Mouse (Mus musculus) myocyte (in vitro differentiated cells): ENCODE results near the gene AI464131. TPM values are rescaled to one million over a fixed set of nuclear protein-coding genes. Genes with fewer than 3 reads are reported as not detected.
A peak's percentile ranks its signal among the peaks of the same experiment; 100 is the strongest.

Experiments used
- H3K27me3 ChIP-seq: one replicate; pipeline ENCODE4 v1.6.1; 2011; ENCODE audit not compliant: control insufficient read depth, insufficient read depth, insufficient read length
- H3K36me3 ChIP-seq: one replicate; pipeline ENCODE4 v1.6.1; 2011; ENCODE audit not compliant: control insufficient read depth, insufficient read depth
- H3K4me2 ChIP-seq: one replicate; pipeline ENCODE4 v1.6.1; 2011; ENCODE audit warnings: low read depth, control low read depth
- H3K4me3 ChIP-seq: one replicate; pipeline ENCODE4 v1.5.1; 2011; ENCODE audit warnings: mild to moderate bottlenecking, control low read depth, moderate library complexity
- H3K79me2 ChIP-seq: one replicate; pipeline ENCODE4 v1.6.1; 2011; ENCODE audit not compliant: control insufficient read depth, insufficient read depth
- H3ac ChIP-seq: one replicate; pipeline ENCODE4 v1.6.1; 2011; ENCODE audit not compliant: control insufficient read depth, insufficient read length
- CEBPB ChIP-seq: IDR thresholded peaks from 2 replicates; pipeline ENCODE4 v1.6.1; 2011; ENCODE audit warnings: mild to moderate bottlenecking, moderate library complexity; ENCODE audit not compliant: poor library complexity, insufficient read depth, severe bottlenecking
- E2F4 ChIP-seq: IDR thresholded peaks from one replicate; pipeline ENCODE4 v1.6.1; 2011; ENCODE audit warnings: mild to moderate bottlenecking, control low read depth, moderate library complexity; ENCODE audit not compliant: insufficient read depth
- MAX ChIP-seq: IDR thresholded peaks from one replicate; pipeline ENCODE4 v1.6.1; 2011; ENCODE audit warnings: low read depth, mild to moderate bottlenecking, control low read depth
- MYOD1 ChIP-seq, 3 experiments: IDR thresholded peaks; one replicate each; pipeline ENCODE4 v1.6.1; 2011; ENCODE audit warnings: control low read depth in 2 of 3, low read depth in 2 of 3, mild to moderate bottlenecking in 2 of 3, moderate library complexity in 1 of 3; ENCODE audit not compliant: insufficient read length in 2 of 3, control insufficient read depth in 1 of 3
- MYOG ChIP-seq, 3 experiments: IDR thresholded peaks; one replicate each; pipeline ENCODE4 v1.6.1; 2011; ENCODE audit warnings: control low read depth in 2 of 3, low read depth in 2 of 3, mild to moderate bottlenecking in 2 of 3; ENCODE audit not compliant: insufficient read length in 2 of 3, control insufficient read depth in 1 of 3, insufficient read depth in 1 of 3
- POLR2A ChIP-seq: IDR thresholded peaks from one replicate; pipeline ENCODE4 v1.6.1; 2011; ENCODE audit warnings: low read depth, mild to moderate bottlenecking, control low read depth, moderate library complexity; ENCODE audit not compliant: insufficient read length
- POLR2AphosphoS2 ChIP-seq: IDR thresholded peaks from one replicate; pipeline ENCODE4 v1.6.1; 2011; ENCODE audit warnings: low read depth, control low read depth; ENCODE audit not compliant: insufficient read length
- REST ChIP-seq: IDR thresholded peaks from one replicate; pipeline ENCODE4 v1.6.1; 2011; ENCODE audit warnings: mild to moderate bottlenecking, control low read depth, moderate library complexity; ENCODE audit not compliant: insufficient read depth, insufficient read length
- SRF ChIP-seq: IDR thresholded peaks from one replicate; pipeline ENCODE4 v1.6.1; 2011; ENCODE audit warnings: low read depth; ENCODE audit not compliant: control insufficient read depth, insufficient read length
- TCF12 ChIP-seq: IDR thresholded peaks from one replicate; pipeline ENCODE4 v1.6.1; 2011; ENCODE audit warnings: mild to moderate bottlenecking, control low read depth; ENCODE audit not compliant: poor library complexity, insufficient read depth, severe bottlenecking
- TCF3 ChIP-seq: IDR thresholded peaks from one replicate; pipeline ENCODE4 v1.6.1; 2011; ENCODE audit warnings: low read depth, control low read depth; ENCODE audit not compliant: insufficient read length
- USF1 ChIP-seq: IDR thresholded peaks from one replicate; pipeline ENCODE4 v1.6.1; 2011; ENCODE audit warnings: low read depth, mild to moderate bottlenecking, control low read depth, moderate library complexity
- polyA plus RNA-seq: library from polyadenylated mRNA; unstranded; fragments of >200 nt; fragmentation: generic; extraction: Trizol; gene quantifications from one replicate; pipeline ENCODE4 v1.2.1, GENCODE M21; 2012; ENCODE audit warnings: missing spikeins

AI464131 gene
- polyA plus RNA-seq, result 33.9 TPM

DNA sequence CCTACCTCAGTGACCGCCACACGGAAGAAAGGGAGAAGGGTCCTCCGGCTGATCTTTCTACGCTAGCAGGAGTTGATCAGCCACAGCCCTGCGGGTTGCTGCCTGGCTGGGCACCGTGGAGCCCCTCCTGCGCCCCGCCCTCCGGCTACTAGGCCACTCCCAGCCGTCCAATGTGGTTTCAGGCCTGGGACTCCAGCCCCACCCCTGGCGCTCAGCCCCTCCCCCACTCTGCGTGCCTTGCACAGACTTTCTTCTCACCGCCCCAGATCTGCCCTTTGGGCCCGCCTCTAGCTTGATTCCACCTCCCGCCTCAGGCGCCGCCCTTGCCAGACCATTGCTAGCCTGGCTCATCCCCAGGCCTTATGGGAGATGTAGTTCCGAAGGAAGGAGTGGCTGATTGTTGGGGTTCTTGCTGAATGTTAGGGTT lies at the start of gene AI464131:
Gene AI464131 (minus strand): TSS at position 91 of the 427 bp plus-strand sequence.
- Histone ChIP-seq H3ac (no peak within 1 kb of the TSS), H3K4me3 (peak within 1 kb of the TSS; percentile 57), H3K4me2 (peak within 1 kb of the TSS; percentile 93), H3K79me2 (no peaks in the 10 kb centered on the region), H3K27me3 (no peaks in the 10 kb centered on the region), H3K36me3 (no peaks in the 10 kb centered on the region)
- TF ChIP-seq SRF (no peak), POLR2AphosphoS2 (peak; percentile 69), POLR2A (peak; percentile 72)

DNA sequence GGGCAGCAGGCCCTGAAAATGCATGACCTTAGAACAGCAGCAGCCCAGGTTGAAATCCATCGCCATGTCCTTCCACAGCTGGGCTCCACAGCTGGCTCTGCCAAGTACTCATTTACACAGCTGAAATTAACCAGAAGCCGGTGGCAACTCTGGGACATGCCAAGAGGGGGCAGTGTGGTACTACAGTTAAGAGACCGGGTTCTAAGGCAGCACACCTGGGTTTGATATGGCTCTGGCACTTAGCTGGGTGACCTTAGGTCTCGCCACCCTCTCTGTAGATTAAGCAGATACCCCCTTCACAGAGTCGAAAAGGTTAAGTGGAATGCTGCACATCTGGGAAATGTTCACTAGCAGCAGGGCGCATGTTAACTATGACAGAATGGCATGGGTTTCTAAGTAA lies 49.7 kb upstream of the AI464131 start:
- TF ChIP-seq POLR2AphosphoS2, result no peak
- H3ac ChIP-seq, result no peak overlapping the region
- H3K79me2 ChIP-seq, result no peaks in the 10 kb centered on the region
- no peaks in the 10 kb centered on the region for H3K36me3 ChIP-seq
- H3K4me3 ChIP-seq, result no peak overlapping the region
- H3K27me3 ChIP-seq, result no peaks in the 10 kb centered on the region
- H3K4me2 ChIP-seq, result no peak overlapping the region

DNA sequence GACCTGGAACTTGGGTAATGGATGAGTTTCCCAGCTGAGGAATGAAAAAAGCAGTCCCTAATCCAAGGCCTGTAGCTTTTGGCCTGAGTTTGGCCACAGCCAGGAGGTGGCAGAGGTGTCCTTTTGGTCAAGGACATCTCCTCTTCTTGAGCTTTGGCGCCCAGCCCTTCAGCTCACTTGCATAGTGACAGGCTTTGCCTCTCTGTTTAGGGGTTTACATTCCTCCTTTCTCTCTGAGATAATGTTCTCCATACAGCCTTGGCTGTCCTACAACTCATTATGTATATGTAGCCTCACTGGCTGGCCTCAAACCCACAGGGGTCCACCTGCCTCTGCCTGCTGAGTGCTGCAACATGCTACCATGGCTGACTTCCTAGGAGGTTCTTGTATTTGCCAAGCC lies 44.2 kb upstream of the AI464131 start:
- no peak overlapping the region for H3K4me3 ChIP-seq
- no peak overlapping the region for H3K4me2 ChIP-seq
- H3K36me3 ChIP-seq, result no peaks in the 10 kb centered on the region
- H3K27me3 ChIP-seq, result no peaks in the 10 kb centered on the region
- TF ChIP-seq REST (no peak), SRF (no peak), MAX (no peak), USF1 (no peak), TCF3 (no peak), MYOD1 (IDR thresholded peaks at IDR 0.05; ENCODE audit: control insufficient read depth in 1 of 3, insufficient read length in 2 of 3, low read depth in 2 of 3) (no peak), E2F4 (no peak), POLR2A (no peak), TCF12 (no peak), CEBPB (no peak), MYOG (IDR thresholded peaks at IDR 0.05; ENCODE audit: control insufficient read depth in 1 of 3, insufficient read depth in 1 of 3, insufficient read length in 2 of 3, low read depth in 2 of 3) (no peak), POLR2AphosphoS2 (no peak)
- no peaks in the 10 kb centered on the region for H3K79me2 ChIP-seq
- no peak overlapping the region for H3ac ChIP-seq

GRCm38 (mm10) chr4:41545985-41546384 lies 43.1 kb upstream of the AI464131 start:
- TF ChIP-seq USF1, result no peak
- TF ChIP-seq MYOD1 (IDR thresholded peaks at IDR 0.05; ENCODE audit: control insufficient read depth in 1 of 3, insufficient read length in 2 of 3, low read depth in 2 of 3), result peak in 2 of 3 experiments; percentile 16 to 75
- peak in 2 of 3 experiments; percentile 17 to 59 for TF ChIP-seq MYOG (IDR thresholded peaks at IDR 0.05; ENCODE audit: control insufficient read depth in 1 of 3, insufficient read depth in 1 of 3, insufficient read length in 2 of 3, low read depth in 2 of 3)
- TF ChIP-seq REST, result peak; percentile 96
- TF ChIP-seq MAX, result no peak
- no peaks in the 10 kb centered on the region for H3K36me3 ChIP-seq
- no peak overlapping the region for H3K4me3 ChIP-seq
- H3K4me2 ChIP-seq, result no peak overlapping the region
- H3ac ChIP-seq, result no peak overlapping the region
- H3K27me3 ChIP-seq, result no peaks in the 10 kb centered on the region
- no peaks in the 10 kb centered on the region for H3K79me2 ChIP-seq

DNA sequence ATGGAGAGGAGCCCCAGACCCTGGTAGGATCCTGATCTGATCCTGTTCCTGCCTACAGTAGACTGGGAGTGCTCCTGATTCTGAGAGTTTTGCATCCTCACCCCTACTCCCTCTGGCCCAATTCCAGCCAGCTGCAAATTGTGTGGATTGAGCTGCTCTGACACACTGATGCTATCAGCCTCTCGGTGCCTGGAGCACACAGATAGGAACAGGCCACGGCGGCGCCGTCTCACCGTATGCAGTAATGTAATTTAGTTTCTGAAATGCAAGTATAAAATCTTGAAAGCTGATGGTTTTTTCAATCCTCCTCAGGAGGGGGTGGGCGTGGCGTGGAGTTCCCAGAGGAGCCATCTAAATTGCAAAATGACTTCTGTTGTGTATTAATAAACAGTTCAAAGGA lies 39.3 kb upstream of the AI464131 start:
- Histone ChIP-seq H3K36me3 (no peaks in the 10 kb centered on the region), H3K79me2 (no peaks in the 10 kb centered on the region), H3K27me3 (no peaks in the 10 kb centered on the region), H3ac (no peak overlapping the region), H3K4me3 (no peak overlapping the region), H3K4me2 (no peak overlapping the region)
- TF ChIP-seq MYOD1 (IDR thresholded peaks at IDR 0.05; ENCODE audit: control insufficient read depth in 1 of 3, insufficient read length in 2 of 3, low read depth in 2 of 3) (no peak), CEBPB (no peak)

DNA sequence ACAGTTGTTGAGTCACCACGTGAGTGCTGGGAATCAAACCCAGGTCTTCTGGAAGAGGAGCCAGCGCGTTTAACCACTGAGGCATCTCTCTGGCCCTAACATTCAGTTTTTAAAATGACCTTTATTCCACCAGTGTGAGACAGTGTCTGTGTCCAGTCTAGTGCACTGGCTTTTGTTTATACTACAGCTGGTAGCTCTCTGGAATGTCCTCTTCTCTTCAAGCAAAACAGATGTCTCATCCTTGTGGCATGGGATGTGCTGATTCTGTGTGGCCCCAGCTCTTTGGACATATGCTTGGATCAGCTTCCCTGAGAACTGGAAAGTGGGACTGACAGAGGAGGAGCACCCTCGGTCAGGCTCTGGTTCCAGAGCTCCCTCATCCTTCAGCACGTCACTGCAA lies 32.0 kb upstream of the AI464131 start:
- H3K4me2 ChIP-seq, result no peak overlapping the region
- H3K79me2 ChIP-seq, result no peaks in the 10 kb centered on the region
- peaks cover 7% of the 10 kb centered on the region for H3K27me3 ChIP-seq
- H3K36me3 ChIP-seq, result no peaks in the 10 kb centered on the region
- H3ac ChIP-seq, result no peak overlapping the region
- TF ChIP-seq TCF3 (no peak), REST (no peak), E2F4 (no peak), POLR2A (no peak), TCF12 (no peak), CEBPB (no peak), POLR2AphosphoS2 (no peak), MYOG (IDR thresholded peaks at IDR 0.05; ENCODE audit: control insufficient read depth in 1 of 3, insufficient read depth in 1 of 3, insufficient read length in 2 of 3, low read depth in 2 of 3) (no peak)
- no peak overlapping the region for H3K4me3 ChIP-seq
